Mouse (Mus musculus): ENCODE measurements at regions not wholly inside any gene's neighbourhood (a gene's known extent, or its start where the extent isn't known, plus 50 kb on each side); places are given as distances from the start of the nearest gene placed in this dataset.

- no peak for DNase-seq (ENCODE audit: extremely low read depth, insufficient read length, low spot score)
Observed at GRCm38 (mm10) chr12:70656805-70657492, 168.4 kb upstream of the Frmd6 start.

- no peak for DNase-seq (ENCODE audit: extremely low read depth, insufficient read length, low spot score)
Observed at GRCm38 (mm10) chr12:70657493-70657810, 167.9 kb upstream of the Frmd6 start.

GRCm38 (mm10) chr12:70658106-70658505, 167.2 kb upstream of the Frmd6 start:
- no peak for DNase-seq (ENCODE audit: extremely low read depth, insufficient read length, low spot score)

- DNase-seq (ENCODE audit: extremely low read depth, insufficient read length, low spot score) = no peak
Observed at GRCm38 (mm10) chr12:70660388-70660787, 164.9 kb upstream of the Frmd6 start.

- peak; percentile 18 for DNase-seq (ENCODE audit: extremely low read depth, insufficient read length, low spot score)
Observed at GRCm38 (mm10) chr12:70668158-70668557, 157.2 kb upstream of the Frmd6 start.

- DNase-seq (ENCODE audit: extremely low read depth, insufficient read length, low spot score) = no peak
Observed at GRCm38 (mm10) chr12:70672115-70672514, 153.2 kb upstream of the Frmd6 start.

GRCm38 (mm10) chr12:70673188-70673587, 152.1 kb upstream of the Frmd6 start:
- no peak for DNase-seq (ENCODE audit: extremely low read depth, insufficient read length, low spot score)

GRCm38 (mm10) chr12:70674144-70674543, 151.2 kb upstream of the Frmd6 start:
- DNase-seq (ENCODE audit: extremely low read depth, insufficient read length, low spot score) = no peak

GRCm38 (mm10) chr12:70675846-70676245, 149.5 kb upstream of the Frmd6 start:
- DNase-seq (ENCODE audit: extremely low read depth, insufficient read length, low spot score) = no peak

- no peak for DNase-seq (ENCODE audit: extremely low read depth, insufficient read length, low spot score)
Observed at GRCm38 (mm10) chr12:70679701-70680425, 145.5 kb upstream of the Frmd6 start.

- DNase-seq (ENCODE audit: extremely low read depth, insufficient read length, low spot score) = no peak
Observed at GRCm38 (mm10) chr12:70681407-70681990, 143.8 kb upstream of the Frmd6 start.

- no peak for DNase-seq (ENCODE audit: extremely low read depth, insufficient read length, low spot score)
Observed at GRCm38 (mm10) chr12:70684354-70684753, 141.0 kb upstream of the Frmd6 start.

GRCm38 (mm10) chr12:70685432-70685831, 139.9 kb upstream of the Frmd6 start:
- no peak for DNase-seq (ENCODE audit: extremely low read depth, insufficient read length, low spot score)

GRCm38 (mm10) chr12:70686337-70686736, 139.0 kb upstream of the Frmd6 start:
- no peak for DNase-seq (ENCODE audit: extremely low read depth, insufficient read length, low spot score)

- DNase-seq (ENCODE audit: extremely low read depth, insufficient read length, low spot score) = no peak
Observed at GRCm38 (mm10) chr12:70686971-70687370, 138.3 kb upstream of the Frmd6 start.

GRCm38 (mm10) chr12:70695162-70695561, 130.2 kb upstream of the Frmd6 start:
- peak; percentile 78 for DNase-seq (ENCODE audit: extremely low read depth, insufficient read length, low spot score)

- no peak for DNase-seq (ENCODE audit: extremely low read depth, insufficient read length, low spot score)
Observed at GRCm38 (mm10) chr12:70696256-70696655, 129.1 kb upstream of the Frmd6 start.

GRCm38 (mm10) chr12:70698466-70698865, 126.8 kb upstream of the Frmd6 start:
- DNase-seq (ENCODE audit: extremely low read depth, insufficient read length, low spot score) = no peak

- no peak for DNase-seq (ENCODE audit: extremely low read depth, insufficient read length, low spot score)
Observed at GRCm38 (mm10) chr12:70702473-70702872, 122.8 kb upstream of the Frmd6 start.

GRCm38 (mm10) chr12:70706806-70707628, 118.3 kb upstream of the Frmd6 start:
- peak; percentile 64 for DNase-seq (ENCODE audit: extremely low read depth, insufficient read length, low spot score)

- peak; percentile 72 for DNase-seq (ENCODE audit: extremely low read depth, insufficient read length, low spot score)
Observed at GRCm38 (mm10) chr12:70707629-70708289, 117.6 kb upstream of the Frmd6 start.
